Mouse (Mus musculus) liver, embryonic 11.5 days (tissue): ENCODE results near the gene Pbx1. TPM values are rescaled to one million over a fixed set of nuclear protein-coding genes. Genes with fewer than 3 reads are reported as not detected.

Source experiments
- ATAC-seq: fragments of 200-750 bp; cut with Nextera tagmentation; replicated peaks from 2 replicates; pipeline ENCODE4 v1.8.0; 2017; ENCODE audit warnings: moderate number of reproducible peaks, mild to moderate bottlenecking, moderate TSS enrichment, moderate library complexity; ENCODE audit not compliant: low FRiP score
- DNase-seq: peaks from one replicate; pipeline ENCODE4 v3.0.0-alpha.2; 2017; ENCODE audit warnings: low spot score
- H3K27ac ChIP-seq: fragments of 300-500 bp; sonication (generic); 2 replicates; pipeline ENCODE4 v1.5.1; 2014; ENCODE audit warnings: mild to moderate bottlenecking, low read depth, low read length, control low read depth
- H3K27me3 ChIP-seq: fragments of 300-500 bp; sonication (generic); replicated peaks from 2 replicates; pipeline ENCODE4 v1.6.1; 2014; ENCODE audit warnings: low read length, mixed read lengths; ENCODE audit not compliant: control insufficient read depth, insufficient read depth
- H3K36me3 ChIP-seq: fragments of 300-500 bp; sonication (generic); 2 replicates; pipeline ENCODE4 v1.6.1; 2014; ENCODE audit warnings: mild to moderate bottlenecking, low read length, moderate library complexity, mixed read lengths; ENCODE audit not compliant: control insufficient read depth, insufficient read depth
- H3K4me1 ChIP-seq: fragments of 300-500 bp; sonication (generic); replicated peaks from 2 replicates; pipeline ENCODE4 v1.6.1; 2014; ENCODE audit warnings: low read length, mixed read lengths; ENCODE audit not compliant: control insufficient read depth, insufficient read depth
- H3K4me2 ChIP-seq: fragments of 300-500 bp; sonication (generic); 2 replicates; pipeline ENCODE4 v1.6.1; 2014; ENCODE audit warnings: mild to moderate bottlenecking, control low read depth, moderate library complexity
- H3K4me3 ChIP-seq: fragments of 300-500 bp; sonication (generic); 2 replicates; pipeline ENCODE4 v1.5.1; 2014; ENCODE audit warnings: low read depth, low read length, control low read depth
- H3K9ac ChIP-seq: fragments of 300-500 bp; sonication (generic); 2 replicates; pipeline ENCODE4 v1.6.1; 2014; ENCODE audit warnings: low read depth, low read length, control low read depth
- H3K9me3 ChIP-seq: fragments of 300-500 bp; sonication (generic); 2 replicates; pipeline ENCODE4 v1.6.1; 2016; ENCODE audit warnings: low read length, inconsistent platforms, mixed read lengths; ENCODE audit not compliant: control insufficient read depth
- WGBS: fragments of 180-500 bp; shearing (Covaris S2); extraction: QIAGEN DNeasy Blood & Tissue Kit; methylation state at CpG from one replicate; pipeline ENCODE4 v1.1.7; 2014; 5-methylcytosine and 5-hydroxymethylcytosine counted together
- polyA plus RNA-seq: library from polyadenylated mRNA; unstranded; fragments of >200 nt; fragmentation: Nextera tagmentation; extraction: Ambion mirVana; gene quantifications from 2 replicates; pipeline ENCODE4 v1.2.1, GENCODE M21; 2014

The Pbx1 gene
- polyA plus RNA-seq, 1 experiment from 2014 or later, result 17.0 TPM

GRCm38 (mm10) chr1:168341863-168342262, 90.2 kb downstream of the Pbx1 start:
- Histone ChIP-seq H3K4me1 (peaks cover 7% of the 10 kb centered on the region; the same call in 1 of the 2 replicates), H3K27ac (no peak overlapping the region), H3K4me3 (no peak overlapping the region), H3K9ac (no peak overlapping the region), H3K4me2 (no peak overlapping the region), H3K9me3 (no peaks in the 10 kb centered on the region), H3K36me3 (no peaks in the 10 kb centered on the region), H3K27me3 (no peaks in the 10 kb centered on the region)
- 59% methylated on average over 12 of the region's 12 CpGs for WGBS
- ATAC-seq (no peak), DNase-seq (no peak)

- ATAC-seq (no peak), DNase-seq (no peak)
- no peak overlapping the region for H3K9ac ChIP-seq
- no peaks in the 10 kb centered on the region for H3K27me3 ChIP-seq
- no peak overlapping the region for H3K27ac ChIP-seq
- peaks cover 7% of the 10 kb centered on the region; the same call in 1 of the 2 replicates for H3K4me1 ChIP-seq
- WGBS, result 88% methylated on average over 6 of the region's 6 CpGs
- no peaks in the 10 kb centered on the region for H3K36me3 ChIP-seq
- H3K4me2 ChIP-seq, result no peak overlapping the region
- H3K4me3 ChIP-seq, result no peak overlapping the region
- H3K9me3 ChIP-seq, result no peaks in the 10 kb centered on the region
Measured at GRCm38 (mm10) chr1:168341368-168341767, 90.7 kb downstream of the Pbx1 start.

DNA sequence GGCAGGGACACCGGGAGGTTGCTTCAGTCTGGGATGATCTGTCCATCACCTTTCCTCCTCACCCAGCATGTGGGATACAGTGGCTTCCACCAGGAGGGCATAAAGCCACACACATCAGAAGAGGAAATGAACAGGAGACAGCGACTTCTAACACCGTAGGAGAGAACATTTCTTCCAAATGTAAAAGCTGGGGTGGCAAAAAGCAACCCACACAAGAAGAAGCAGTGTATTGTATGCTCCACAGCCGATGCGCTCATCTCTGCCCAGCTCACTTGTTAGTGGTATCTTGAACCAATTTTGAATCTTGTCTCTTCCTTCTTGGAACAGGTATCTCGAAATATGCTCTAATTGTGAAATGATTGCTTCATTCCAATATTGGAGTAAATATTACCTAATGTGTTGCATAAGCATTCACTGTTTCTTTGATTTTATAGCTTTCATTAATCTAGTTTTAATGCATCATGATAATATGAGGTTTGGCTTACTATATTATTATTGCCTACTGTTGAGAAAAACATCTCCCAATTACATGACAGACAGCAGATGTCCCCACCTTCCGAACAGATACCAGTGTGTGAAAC, 95.7 kb downstream of the Pbx1 start:
- no peaks in the 10 kb centered on the region for H3K27me3 ChIP-seq
- no peak overlapping the region for H3K4me2 ChIP-seq
- H3K9me3 ChIP-seq, result no peaks in the 10 kb centered on the region
- no peak overlapping the region for H3K9ac ChIP-seq
- ATAC-seq (no peak), DNase-seq (no peak)
- WGBS, result 88% methylated on average over 7 of the region's 7 CpGs
- no peaks in the 10 kb centered on the region; the same call in 1 of the 2 replicates for H3K36me3 ChIP-seq
- no peak overlapping the region for H3K4me3 ChIP-seq
- H3K27ac ChIP-seq, result no peak overlapping the region
- H3K4me1 ChIP-seq, result no peaks in the 10 kb centered on the region

- H3K36me3 ChIP-seq, result no peaks in the 10 kb centered on the region; the same call in 1 of the 2 replicates
- no peak overlapping the region for H3K27ac ChIP-seq
- no peak overlapping the region for H3K4me2 ChIP-seq
- DNase-seq (no peak), ATAC-seq (no peak)
- no peaks in the 10 kb centered on the region for H3K9me3 ChIP-seq
- H3K4me1 ChIP-seq, result no peaks in the 10 kb centered on the region
- no peaks in the 10 kb centered on the region for H3K27me3 ChIP-seq
- no peak overlapping the region for H3K9ac ChIP-seq
- H3K4me3 ChIP-seq, result no peak overlapping the region
- 87% methylated on average over 8 of the region's 8 CpGs for WGBS
Measured at GRCm38 (mm10) chr1:168334831-168335574, 97.1 kb downstream of the Pbx1 start.

- Histone ChIP-seq H3K27ac (no peak overlapping the region), H3K4me2 (no peak overlapping the region), H3K9ac (no peak overlapping the region), H3K4me3 (no peak overlapping the region), H3K9me3 (no peaks in the 10 kb centered on the region), H3K36me3 (no peaks in the 10 kb centered on the region; the same call in 1 of the 2 replicates), H3K4me1 (peaks cover 9% of the 10 kb centered on the region; the same call in 1 of the 2 replicates), H3K27me3 (no peaks in the 10 kb centered on the region)
- WGBS, result 90% methylated on average over 9 of the region's 9 CpGs
- ATAC-seq (no peak), DNase-seq (no peak)
Measured at GRCm38 (mm10) chr1:168332056-168332455, 100.0 kb downstream of the Pbx1 start.

DNA sequence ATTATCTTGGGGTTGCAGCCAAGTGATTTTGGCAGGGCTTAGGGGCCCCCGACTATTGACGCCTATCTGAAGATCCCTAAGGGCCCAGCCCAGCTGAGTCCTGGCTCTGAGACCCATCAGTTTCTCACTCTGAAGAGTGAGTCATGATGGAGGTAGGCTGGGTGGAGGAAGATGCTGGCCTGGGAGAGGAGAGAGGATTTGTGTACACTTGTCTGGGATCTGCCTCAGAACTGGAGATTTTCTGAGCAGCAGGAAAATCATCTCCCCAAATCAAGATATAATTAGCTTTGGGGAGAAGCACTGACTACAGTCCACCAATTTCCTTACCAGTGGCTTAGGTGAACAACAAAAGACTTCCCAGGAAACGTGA, 103.8 kb downstream of the Pbx1 start:
- peaks cover 27% of the 10 kb centered on the region for H3K4me1 ChIP-seq
- no peak overlapping the region for H3K4me2 ChIP-seq
- H3K27ac ChIP-seq, result no peak overlapping the region
- 52% methylated on average over 3 of the region's 3 CpGs for WGBS
- no peaks in the 10 kb centered on the region for H3K36me3 ChIP-seq
- no peaks in the 10 kb centered on the region for H3K27me3 ChIP-seq
- H3K4me3 ChIP-seq, result no peak overlapping the region
- ATAC-seq (no peak), DNase-seq (no peak)
- H3K9me3 ChIP-seq, result no peaks in the 10 kb centered on the region
- H3K9ac ChIP-seq, result no peak overlapping the region

DNA sequence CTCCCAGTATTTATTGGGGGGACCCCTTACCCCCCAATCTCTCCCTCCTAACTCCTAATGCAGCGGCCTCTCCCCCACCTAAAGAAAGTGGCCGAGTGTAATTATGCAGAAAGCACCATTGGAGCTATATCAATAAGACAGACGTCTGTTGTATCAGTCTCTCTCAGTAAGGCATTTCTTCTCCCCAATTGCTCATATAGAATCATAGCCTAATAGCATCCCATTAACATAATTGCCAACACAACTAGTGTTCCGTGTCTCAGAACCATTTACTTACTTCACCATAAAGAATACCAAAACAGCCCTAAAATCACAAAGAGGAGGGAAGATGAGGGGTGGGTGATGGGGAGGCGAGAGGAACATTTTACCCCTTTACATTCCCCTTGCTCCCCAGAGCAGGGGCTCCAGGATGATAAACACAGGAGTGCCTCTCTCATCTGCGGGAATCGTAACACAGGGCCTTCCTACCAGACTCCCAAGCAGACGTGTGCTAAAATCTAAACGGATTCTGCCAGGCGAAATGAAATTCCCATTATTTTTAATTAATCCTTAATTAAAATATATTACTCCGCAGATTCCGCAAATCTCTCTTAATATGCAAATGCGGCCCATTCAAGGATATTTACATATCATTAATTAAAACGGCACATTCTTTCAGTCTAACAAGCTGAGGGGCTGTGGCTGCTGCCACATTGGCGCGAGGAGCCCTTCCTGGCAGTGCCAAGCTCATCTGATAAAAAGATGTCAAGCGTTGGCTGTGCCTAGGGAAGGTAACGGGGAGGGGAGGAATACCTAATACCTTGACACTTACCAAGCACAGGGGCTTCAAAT, 104.5 kb downstream of the Pbx1 start:
- 85% methylated on average over 18 of the region's 18 CpGs for WGBS
- no peak for ATAC-seq
- no peaks in the 10 kb centered on the region for H3K36me3 ChIP-seq
- H3K27me3 ChIP-seq, result no peaks in the 10 kb centered on the region
- no peak for DNase-seq
- H3K4me2 ChIP-seq, result no peak overlapping the region
- H3K4me1 ChIP-seq, result peaks cover 27% of the 10 kb centered on the region
- no peak overlapping the region for H3K9ac ChIP-seq
- no peak overlapping the region for H3K27ac ChIP-seq
- no peaks in the 10 kb centered on the region for H3K9me3 ChIP-seq
- no peak overlapping the region for H3K4me3 ChIP-seq

DNA sequence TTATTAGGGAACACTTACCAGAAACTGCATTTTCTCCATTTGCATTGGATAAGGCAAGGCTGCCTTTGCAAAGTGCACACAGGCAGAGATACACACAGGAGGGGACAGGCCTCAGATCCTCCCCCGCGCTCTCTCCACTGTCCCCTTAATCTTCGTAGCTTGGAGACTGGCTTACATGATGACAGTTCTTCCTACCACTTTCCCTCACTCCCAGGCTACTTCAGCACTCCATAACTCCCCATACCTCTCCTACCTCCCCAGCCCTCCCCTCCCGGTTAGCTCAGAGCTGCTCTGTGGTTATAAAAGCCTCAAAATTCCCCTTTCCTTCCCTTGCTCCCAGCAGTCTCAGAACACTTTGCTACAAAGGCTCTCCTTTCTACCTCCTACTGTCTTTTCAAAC, 106.3 kb downstream of the Pbx1 start:
- H3K4me1 ChIP-seq, result peaks cover 27% of the 10 kb centered on the region
- H3K27ac ChIP-seq, result no peak overlapping the region
- no peak overlapping the region for H3K9ac ChIP-seq

More for the DNA sequence above, 106.3 kb downstream of the Pbx1 start:
- H3K36me3 ChIP-seq, result no peaks in the 10 kb centered on the region
- H3K9me3 ChIP-seq, result no peaks in the 10 kb centered on the region
- H3K4me2 ChIP-seq, result no peak overlapping the region
- H3K4me3 ChIP-seq, result no peak overlapping the region
- ATAC-seq, result no peak
- no peaks in the 10 kb centered on the region for H3K27me3 ChIP-seq
- 79% methylated on average over 4 of the region's 4 CpGs for WGBS
- no peak for DNase-seq
